In genomic region chr19:5921715-5922114, GRCm38 (mm10) we compare ENCODE assay signal across 8 mouse cellular contexts. TPM values are rescaled to one million over a fixed set of nuclear protein-coding genes. Genes with fewer than 3 reads are reported as not detected.
DNase-seq lines count a peak whose midpoint lies in the region; ATAC-seq lines count a peak whose summit lies in the region.

No protein-coding gene starts in this region.

- peak overlapping the region; percentile 1; the same call in 1 of the 2 replicates for H3K9ac ChIP-seq in heart, embryonic 11.5 days (ENCODE audit: low read depth, low read length)
- 0 out of 2 replicates have a peak overlapping the region, but pooled peaks have one; percentile 24 for H3K9ac ChIP-seq in midbrain, embryonic 11.5 days (ENCODE audit: low read length)

- DNase-seq in kidney, postnatal 10 days, result peak; percentile 67
- DNase-seq in midbrain, embryonic 11.5 days (ENCODE audit: low spot score, missing footprints), result no peak
- no peak for DNase-seq in layer of hippocampus, postnatal 36 days
- DNase-seq in right cerebral cortex, postnatal 25 days, result no peak
- DNase-seq in right cerebral cortex, adult 2 months (ENCODE audit: low spot score in 2 of 2), result no peak

- H3K27ac ChIP-seq in heart, embryonic 11.5 days (ENCODE audit: low read depth, low read length), result no peak overlapping the region
- H3K27ac ChIP-seq in midbrain, embryonic 11.5 days (ENCODE audit: low read depth, low read length), result no peak overlapping the region

- H3K4me3 ChIP-seq in megakaryocyte, embryonic 14.5 days (replicated peaks), result peak overlapping the region; percentile 89
- peak overlapping the region; percentile 17 for H3K4me3 ChIP-seq in heart, embryonic 11.5 days (ENCODE audit: low read depth, low read length)
- H3K4me3 ChIP-seq in midbrain, embryonic 11.5 days (ENCODE audit: low read depth, low read length), result no peak overlapping the region

- peak overlapping the region; percentile 45 for H3K4me2 ChIP-seq in heart, embryonic 11.5 days
- no peak overlapping the region for H3K4me2 ChIP-seq in midbrain, embryonic 11.5 days

- peaks cover 4% of the 10 kb centered on the region for H3K27me3 ChIP-seq in megakaryocyte, embryonic 14.5 days (replicated peaks)
- no peaks in the 10 kb centered on the region for H3K27me3 ChIP-seq in heart, embryonic 11.5 days (ENCODE audit: control insufficient read depth, insufficient read depth, low read length)
- H3K27me3 ChIP-seq in midbrain, embryonic 11.5 days (ENCODE audit: control insufficient read depth, insufficient read depth, low read length), result no peaks in the 10 kb centered on the region; the same call in 1 of the 2 replicates

- no peak for ATAC-seq in megakaryocyte, adult 5-6 weeks (ENCODE audit: poor library complexity, severe bottlenecking)
- ATAC-seq in heart, embryonic 11.5 days (replicated peaks; ENCODE audit: insufficient number of reproducible peaks, low FRiP score, low TSS enrichment), result no peak
- ATAC-seq in midbrain, embryonic 11.5 days (ENCODE audit: low FRiP score), result no peak

- H3K36me3 ChIP-seq in megakaryocyte, embryonic 14.5 days (replicated peaks; ENCODE audit: low read length), result peaks cover 48% of the 10 kb centered on the region
- peaks cover 11% of the 10 kb centered on the region for H3K36me3 ChIP-seq in heart, embryonic 11.5 days (ENCODE audit: control insufficient read depth, insufficient read depth, low read length)
- H3K36me3 ChIP-seq in midbrain, embryonic 11.5 days (ENCODE audit: control insufficient read depth, insufficient read depth, low read length), result no peaks in the 10 kb centered on the region

- H3K9me3 ChIP-seq in megakaryocyte, embryonic 14.5 days, result no peaks in the 10 kb centered on the region
- no peaks in the 10 kb centered on the region for H3K9me3 ChIP-seq in heart, embryonic 11.5 days (replicated peaks; ENCODE audit: control insufficient read depth, low read length)
- H3K9me3 ChIP-seq in midbrain, embryonic 11.5 days (ENCODE audit: control insufficient read depth, low read length), result no peaks in the 10 kb centered on the region

- WGBS in heart, embryonic 11.5 days (ENCODE audit: insufficient replicate concordance), result 14% methylated on average over 9 of the region's 9 CpGs
- WGBS in midbrain, embryonic 11.5 days, result 24% methylated on average over 9 of the region's 9 CpGs

- H3K4me1 ChIP-seq in megakaryocyte, embryonic 14.5 days, result peaks cover 89% of the 10 kb centered on the region
- peaks cover 18% of the 10 kb centered on the region for H3K4me1 ChIP-seq in heart, embryonic 11.5 days (ENCODE audit: control insufficient read depth, insufficient read depth, low read length)
- peaks cover 5% of the 10 kb centered on the region; the same call in 1 of the 2 replicates for H3K4me1 ChIP-seq in midbrain, embryonic 11.5 days (ENCODE audit: control insufficient read depth, insufficient read depth, low read length)

RNA-seq across cellular contexts. Expression of gene Cdc42ep2, which starts 2.9 kb away (rescaled TPM):
- 4.4 and 15.7 TPM in 2 replicates for polyA plus RNA-seq in megakaryocyte, embryonic 14.5 days (2012; ENCODE audit: insufficient read depth, low replicate concordance)
- total RNA-seq in megakaryocyte, adult 5-6 weeks (2015), result 3.0 and 3.4 TPM in 2 replicates
- 1.7 and 1.9 TPM in 2 replicates for total RNA-seq in megakaryocyte, adult 5-6 weeks (2017)
- polyA plus RNA-seq in heart, embryonic 11.5 days (2014; fragmentation: Nextera tagmentation; extraction: Ambion mirVana), result 6.3 and 7.6 TPM in 2 replicates
- polyA plus RNA-seq in midbrain, embryonic 11.5 days (2014; fragmentation: Nextera tagmentation; extraction: Ambion mirVana), result 2.2 and 2.5 TPM in 2 replicates
- 1 to 10 TPM; 4.4 to 5.5 TPM for total RNA-seq in layer of hippocampus, postnatal 36 days (2021)

RNA-seq across cellular contexts. Expression of gene Dpf2, which starts 8.9 kb away (rescaled TPM):
- polyA plus RNA-seq in megakaryocyte, embryonic 14.5 days (2012; ENCODE audit: insufficient read depth, low replicate concordance), result 23.0 and 44.7 TPM in 2 replicates
- total RNA-seq in megakaryocyte, adult 5-6 weeks (2015), result 52.2 and 52.4 TPM in 2 replicates
- 88.7 and 107 TPM in 2 replicates for total RNA-seq in megakaryocyte, adult 5-6 weeks (2017)
- 105 and 119 TPM in 2 replicates for polyA plus RNA-seq in heart, embryonic 11.5 days (2014; fragmentation: Nextera tagmentation; extraction: Ambion mirVana)
- 200 and 203 TPM in 2 replicates for polyA plus RNA-seq in midbrain, embryonic 11.5 days (2014; fragmentation: Nextera tagmentation; extraction: Ambion mirVana)
- 100 to 1,000 TPM in 1 of 2 experiments, 10 to 100 TPM in 1; 92.0 to 108 TPM for total RNA-seq in layer of hippocampus, postnatal 36 days (2021)

RNA-seq across cellular contexts. Expression of gene Tigd3, which starts 27.8 kb away (rescaled TPM):
- polyA plus RNA-seq in megakaryocyte, embryonic 14.5 days (2012; ENCODE audit: insufficient read depth, low replicate concordance), result 0.57 and 1.3 TPM in 2 replicates
- 0.54 and 0.59 TPM in 2 replicates for total RNA-seq in megakaryocyte, adult 5-6 weeks (2015)
- total RNA-seq in megakaryocyte, adult 5-6 weeks (2017), result 1.0 and 1.8 TPM in 2 replicates
- polyA plus RNA-seq in heart, embryonic 11.5 days (2014; fragmentation: Nextera tagmentation; extraction: Ambion mirVana), result 1.5 and 2.6 TPM in 2 replicates
- 7.3 and 8.3 TPM in 2 replicates for polyA plus RNA-seq in midbrain, embryonic 11.5 days (2014; fragmentation: Nextera tagmentation; extraction: Ambion mirVana)
- 1 to 10 TPM; 1.9 to 2.2 TPM for total RNA-seq in layer of hippocampus, postnatal 36 days (2021)

RNA-seq across cellular contexts. Expression of gene Pola2, which starts 42.3 kb away (rescaled TPM):
- 11.0 and 14.1 TPM in 2 replicates for polyA plus RNA-seq in megakaryocyte, embryonic 14.5 days (2012; ENCODE audit: insufficient read depth, low replicate concordance)
- 36.9 and 37.7 TPM in 2 replicates for total RNA-seq in megakaryocyte, adult 5-6 weeks (2015)
- total RNA-seq in megakaryocyte, adult 5-6 weeks (2017), result 29.0 and 33.7 TPM in 2 replicates
- 58.9 and 59.2 TPM in 2 replicates for polyA plus RNA-seq in heart, embryonic 11.5 days (2014; fragmentation: Nextera tagmentation; extraction: Ambion mirVana)
- polyA plus RNA-seq in midbrain, embryonic 11.5 days (2014; fragmentation: Nextera tagmentation; extraction: Ambion mirVana), result 74.4 and 82.7 TPM in 2 replicates
- total RNA-seq in layer of hippocampus, postnatal 36 days (2021), result 1 to 10 TPM; 5.3 to 5.5 TPM

RNA-seq across cellular contexts. Expression of gene Slc25a45, which starts 44.1 kb away (rescaled TPM):
- polyA plus RNA-seq in megakaryocyte, embryonic 14.5 days (2012; ENCODE audit: insufficient read depth, low replicate concordance), result 3.6 and 6.9 TPM in 2 replicates
- total RNA-seq in megakaryocyte, adult 5-6 weeks (2015), result 55.6 and 67.9 TPM in 2 replicates
- 69.1 and 73.5 TPM in 2 replicates for total RNA-seq in megakaryocyte, adult 5-6 weeks (2017)
- polyA plus RNA-seq in heart, embryonic 11.5 days (2014; fragmentation: Nextera tagmentation; extraction: Ambion mirVana), result 2.1 and 2.3 TPM in 2 replicates
- 1.1 and 1.8 TPM in 2 replicates for polyA plus RNA-seq in midbrain, embryonic 11.5 days (2014; fragmentation: Nextera tagmentation; extraction: Ambion mirVana)
- total RNA-seq in layer of hippocampus, postnatal 36 days (2021), result 1 to 10 TPM; 2.5 to 2.7 TPM
